Mouse (Mus musculus) heart, embryonic 14.5 days (tissue): ENCODE measurements around the gene Gss. TPM values are rescaled to one million over a fixed set of nuclear protein-coding genes. Genes with fewer than 3 reads are reported as not detected.
A peak's percentile ranks its signal among the peaks of the same experiment; 100 is the strongest.
"Not testable (repeated sequence)": the region's sequence is repeated elsewhere in the genome, so short reads cannot be mapped to it uniquely, and the experiment has no call there.

Experiments used
- ATAC-seq: fragments of 200-750 bp; cut with Nextera tagmentation; 2 replicates; pipeline ENCODE4 v1.8.0; 2017; ENCODE audit warnings: low read depth, moderate TSS enrichment; ENCODE audit not compliant: insufficient number of reproducible peaks, insufficient read depth, low FRiP score
- H3K27ac ChIP-seq, 2 experiments: fragments of 200-500 bp in 1 of 2; fragments of 300-500 bp in 1 of 2; sonication (generic) in 1 of 2; replicated peaks in 1 of 2; 2 replicates each; pipeline ENCODE4 v1.5.1; 2012 to 2014; ENCODE audit warnings: low read depth in 2 of 2, low read length in 2 of 2, control low read depth in 1 of 2, mild to moderate bottlenecking in 1 of 2, mixed read lengths in 1 of 2; ENCODE audit not compliant: control insufficient read depth in 1 of 2, insufficient read depth in 1 of 2
- H3K27me3 ChIP-seq: fragments of 300-500 bp; sonication (generic); 2 replicates; pipeline ENCODE4 v1.6.1; 2014; ENCODE audit warnings: mild to moderate bottlenecking, low read length, control low read depth; ENCODE audit not compliant: control insufficient read depth, insufficient read depth
- H3K36me3 ChIP-seq: fragments of 300-500 bp; sonication (generic); 2 replicates; pipeline ENCODE4 v1.6.1; 2014; ENCODE audit warnings: mild to moderate bottlenecking, control low read depth, low read length, mixed read lengths; ENCODE audit not compliant: control insufficient read depth, insufficient read depth
- H3K4me1 ChIP-seq, 2 experiments: fragments of 200-500 bp in 1 of 2; fragments of 300-500 bp in 1 of 2; sonication (generic) in 1 of 2; 2 replicates each; pipeline ENCODE4 v1.6.1; 2012 to 2014; ENCODE audit warnings: low read length in 2 of 2, control low read depth in 1 of 2, mixed read lengths in 1 of 2; ENCODE audit not compliant: control insufficient read depth in 2 of 2, insufficient read depth in 2 of 2
- H3K4me2 ChIP-seq: fragments of 300-500 bp; sonication (generic); 2 replicates; pipeline ENCODE4 v1.6.1; 2014; ENCODE audit warnings: mild to moderate bottlenecking, low read length
- H3K4me3 ChIP-seq, 2 experiments: fragments of 200-500 bp in 1 of 2; fragments of 300-500 bp in 1 of 2; sonication (generic) in 1 of 2; 2 replicates each; pipeline ENCODE4 v1.5.1; 2012 to 2014; ENCODE audit warnings: low read length in 2 of 2, mild to moderate bottlenecking in 2 of 2, control low read depth in 1 of 2, low read depth in 1 of 2, moderate library complexity in 1 of 2; ENCODE audit not compliant: control insufficient read depth in 1 of 2, insufficient read depth in 1 of 2
- H3K9ac ChIP-seq: fragments of 300-500 bp; sonication (generic); 2 replicates; pipeline ENCODE4 v1.6.1; 2014; ENCODE audit warnings: mild to moderate bottlenecking, low read length
- H3K9me3 ChIP-seq: fragments of 300-500 bp; sonication (generic); 2 replicates; pipeline ENCODE4 v1.6.1; 2016; ENCODE audit warnings: low read length, control low read depth; ENCODE audit not compliant: control insufficient read depth
- WGBS: fragments of 180-500 bp; shearing (Covaris S2); extraction: QIAGEN DNeasy Blood & Tissue Kit; methylation state at CpG from one replicate; pipeline ENCODE4 v1.1.7; 2014; 5-methylcytosine and 5-hydroxymethylcytosine counted together
- polyA plus RNA-seq: library from polyadenylated mRNA; unstranded; fragments of >200 nt; fragmentation: Nextera tagmentation; extraction: Ambion mirVana; gene quantifications from 2 replicates; pipeline ENCODE4 v1.2.1, GENCODE M21; 2014

Gss gene
- polyA plus RNA-seq, 1 experiment from 2014 or later = 22.2 TPM

GRCm38 (mm10) chr2:155552949-155553354, 39.7 kb downstream of the Gss start:
- H3K9ac ChIP-seq = no peak overlapping the region
- H3K4me2 ChIP-seq = no peak overlapping the region
- no peak for ATAC-seq
- H3K4me3 ChIP-seq = no peak overlapping the region
- no peaks in the 10 kb centered on the region for H3K36me3 ChIP-seq
- no peak overlapping the region for H3K27ac ChIP-seq
- no peaks in the 10 kb centered on the region for H3K4me1 ChIP-seq
- no peaks in the 10 kb centered on the region for H3K27me3 ChIP-seq
- no peaks in the 10 kb centered on the region for H3K9me3 ChIP-seq

GRCm38 (mm10) chr2:155552336-155552735, 40.3 kb downstream of the Gss start:
- no peaks in the 10 kb centered on the region for H3K36me3 ChIP-seq
- no peaks in the 10 kb centered on the region for H3K27me3 ChIP-seq
- ATAC-seq = no peak
- no peaks in the 10 kb centered on the region for H3K9me3 ChIP-seq
- no peaks in the 10 kb centered on the region for H3K4me1 ChIP-seq
- H3K4me3 ChIP-seq = no peak overlapping the region
- no peak overlapping the region for H3K9ac ChIP-seq
- H3K27ac ChIP-seq = no peak overlapping the region
- no peak overlapping the region for H3K4me2 ChIP-seq

- ATAC-seq = no peak
- Histone ChIP-seq H3K4me2 (no peak overlapping the region), H3K4me1 (peaks cover 2 to 6% of the 10 kb centered on the region in 2 experiments; a peak in 2 of 4 replicates), H3K27ac (no peak overlapping the region), H3K27me3 (no peaks in the 10 kb centered on the region), H3K4me3 (no peak overlapping the region), H3K9ac (no peak overlapping the region), H3K9me3 (no peaks in the 10 kb centered on the region), H3K36me3 (no peaks in the 10 kb centered on the region)
- WGBS = 71% methylated on average over 1 of the region's 1 CpGs
Observed at GRCm38 (mm10) chr2:155546955-155547354, 45.7 kb downstream of the Gss start.

GRCm38 (mm10) chr2:155540822-155541458, 51.7 kb downstream of the Gss start:
- Histone ChIP-seq H3K4me3 (no peak overlapping the region), H3K4me2 (peak overlapping the region; percentile 53)

GRCm38 (mm10) chr2:155539696-155540095, 52.9 kb downstream of the Gss start:
- Histone ChIP-seq H3K9me3 (no peaks in the 10 kb centered on the region), H3K36me3 (no peaks in the 10 kb centered on the region), H3K27ac (no peak overlapping the region), H3K4me2 (no peak overlapping the region), H3K4me1 (peaks cover 7 to 13% of the 10 kb centered on the region in 2 experiments), H3K4me3 (no peak overlapping the region), H3K27me3 (no peaks in the 10 kb centered on the region), H3K9ac (no peak overlapping the region)
- ATAC-seq = no peak

More at GRCm38 (mm10) chr2:155540822-155541458, 51.7 kb downstream of the Gss start:
- Histone ChIP-seq H3K9ac (peak overlapping the region; percentile 60), H3K27ac (peak overlapping the region; percentile 94), H3K4me1 (peaks cover 7 to 13% of the 10 kb centered on the region in 2 experiments), H3K27me3 (no peaks in the 10 kb centered on the region), H3K36me3 (no peaks in the 10 kb centered on the region), H3K9me3 (no peaks in the 10 kb centered on the region)
- peak; percentile 39; the same call in 1 of the 2 replicates for ATAC-seq
- WGBS = 12% methylated on average over 6 of the region's 6 CpGs

GRCm38 (mm10) chr2:155538463-155539057, 54.0 kb downstream of the Gss start:
- not testable (repeated sequence) for H3K27ac ChIP-seq, H3K4me2 ChIP-seq, H3K9me3 ChIP-seq, ATAC-seq, H3K4me3 ChIP-seq, H3K27me3 ChIP-seq, H3K36me3 ChIP-seq, H3K9ac ChIP-seq
- WGBS = 82% methylated on average over 15 of the region's 19 CpGs
- peaks cover 7 to 13% of the 10 kb centered on the region in 2 experiments for H3K4me1 ChIP-seq

GRCm38 (mm10) chr2:155537761-155538462, 54.7 kb downstream of the Gss start:
- Histone ChIP-seq H3K9me3 (no peaks in the 10 kb centered on the region), H3K4me3 (no peak overlapping the region), H3K27ac (no peak overlapping the region), H3K4me1 (peaks cover 7 to 8% of the 10 kb centered on the region in 2 experiments), H3K9ac (no peak overlapping the region), H3K27me3 (no peaks in the 10 kb centered on the region), H3K36me3 (no peaks in the 10 kb centered on the region), H3K4me2 (no peak overlapping the region)
- WGBS = 75% methylated on average over 5 of the region's 5 CpGs
- no peak for ATAC-seq
